8 mouse cellular contexts compared by ENCODE assay signal in the genomic region with DNA sequence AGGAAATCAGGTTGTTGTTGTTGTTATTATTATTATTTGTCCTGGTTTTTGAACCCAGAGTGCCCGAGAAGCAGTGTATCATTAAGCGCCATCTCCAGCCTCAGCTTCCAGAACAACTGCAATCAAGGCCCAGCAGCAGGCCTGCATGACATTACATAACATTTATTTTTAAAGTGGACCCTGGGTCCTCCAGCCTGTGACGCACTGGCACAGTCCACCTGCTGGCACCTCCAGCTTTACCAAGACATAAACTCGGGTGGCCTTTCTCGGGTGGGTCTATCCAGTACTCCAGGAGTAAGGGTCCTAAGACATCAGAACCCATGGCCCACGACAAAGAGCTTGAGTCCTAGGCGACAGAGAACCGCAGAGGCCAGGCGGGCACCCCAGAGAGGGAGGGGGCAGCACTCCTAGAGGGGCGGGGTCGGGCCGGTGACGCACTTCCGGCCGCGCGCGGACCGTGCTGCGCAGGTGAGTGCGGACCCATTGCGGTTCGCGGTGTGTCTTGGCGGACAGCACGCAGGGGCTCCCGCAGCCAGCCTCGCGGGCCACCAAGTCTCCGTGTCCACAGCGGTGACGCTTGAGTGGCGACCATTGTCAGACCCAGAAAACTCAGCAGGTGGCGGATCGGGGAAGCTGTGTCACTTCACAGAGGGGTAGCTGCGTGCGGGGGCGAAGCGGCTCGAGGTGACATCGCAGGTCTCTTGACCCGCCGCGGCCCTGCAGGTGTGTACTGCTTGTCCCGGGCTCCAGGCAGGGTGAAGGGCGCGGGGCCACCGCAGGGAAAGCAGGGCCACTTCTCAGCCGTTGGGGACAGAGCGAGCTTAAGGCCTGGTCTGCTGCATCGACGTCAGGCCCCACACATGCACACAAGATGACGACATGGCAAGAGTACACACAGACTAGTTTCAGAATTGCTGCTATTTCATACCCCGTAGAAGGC. TPM values are rescaled to one million over a fixed set of nuclear protein-coding genes. Genes with fewer than 3 reads are reported as not detected.
DNase-seq lines count a peak whose midpoint lies in the region; ATAC-seq lines count a peak whose summit lies in the region.

Gene Zfp612 (plus strand): TSS at position 465 of the 940 bp plus-strand sequence.

- peak within 1 kb of the TSS; percentile 59 for H3K9ac ChIP-seq in lung, embryonic 15.5 days

- peak within 1 kb of the TSS; percentile 82 for H3K27ac ChIP-seq in hindbrain, embryonic 10.5 days
- H3K27ac ChIP-seq in lung, embryonic 15.5 days, result no peak within 1 kb of the TSS

- WGBS in hindbrain, embryonic 10.5 days, result 7% methylated on average over 54 of the region's 54 CpGs
- 6% methylated on average over 48 of the region's 54 CpGs for WGBS in lung, embryonic 15.5 days

- peak within 1 kb of the TSS; percentile 84 for H3K4me3 ChIP-seq in hindbrain, embryonic 10.5 days
- peak within 1 kb of the TSS; percentile 59 for H3K4me3 ChIP-seq in lung, embryonic 15.5 days

- peaks cover 19% of the 10 kb centered on the region for H3K4me1 ChIP-seq in hindbrain, embryonic 10.5 days (replicated peaks)
- H3K4me1 ChIP-seq in lung, embryonic 15.5 days, result 0 out of 2 replicates have a peak, but pooled peaks cover 8% of the 10 kb centered on the region

- peaks cover 22% of the 10 kb centered on the region for H3K36me3 ChIP-seq in hindbrain, embryonic 10.5 days
- H3K36me3 ChIP-seq in lung, embryonic 15.5 days, result no peaks in the 10 kb centered on the region

- peak; percentile 85 for ATAC-seq in lung, embryonic 15.5 days (ENCODE audit: borderline replicate concordance, extremely low read depth, low FRiP score, low TSS enrichment)

- no peaks in the 10 kb centered on the region for H3K27me3 ChIP-seq in hindbrain, embryonic 10.5 days (ENCODE audit: insufficient read depth, poor library complexity, severe bottlenecking)
- no peaks in the 10 kb centered on the region for H3K27me3 ChIP-seq in lung, embryonic 15.5 days

- DNase-seq in Muller cell, postnatal 12 days (ENCODE audit: inconsistent ontology term), result peak; percentile 79
- peak; percentile 82 to 91 for DNase-seq in cerebellum, adult 18-20 months
- peak; percentile 45 for DNase-seq in forelimb bud, embryonic 11.5 days (ENCODE audit: low read depth, low spot score)
- peak; percentile 75 for DNase-seq in hindbrain, embryonic 10.5 days (ENCODE audit: low spot score)
- DNase-seq in layer of hippocampus, postnatal 10 days (ENCODE audit: low spot score in 2 of 2), result peak; percentile 51 to 74
- DNase-seq in ovary, postnatal 14 days (ENCODE audit: low spot score), result peak; percentile 45
- peak; percentile 70 for DNase-seq in thymus, postnatal 4 days

- H3K4me2 ChIP-seq in lung, embryonic 15.5 days, result peak within 1 kb of the TSS; percentile 90

- H3K9me3 ChIP-seq in hindbrain, embryonic 10.5 days, result no peaks in the 10 kb centered on the region
- H3K9me3 ChIP-seq in lung, embryonic 15.5 days, result no peaks in the 10 kb centered on the region

RNA-seq across cellular contexts. Expression of gene Zfp612, which starts in this region (rescaled TPM):
- 8.6 and 9.4 TPM in 2 replicates for polyA plus RNA-seq in hindbrain, embryonic 10.5 days (2016; fragmentation: Nextera tagmentation; extraction: Ambion mirVana)
- total RNA-seq in layer of hippocampus, postnatal 10 days (2021), result 10 to 100 TPM; 18.3 to 19.6 TPM
- 5.4 and 6.0 TPM in 2 replicates for polyA plus RNA-seq in lung, embryonic 15.5 days (2015; fragmentation: Nextera tagmentation; extraction: Ambion mirVana)
